Mouse (Mus musculus) olfactory bulb, adult 2 months (tissue): ENCODE measurements around the gene Igfbp5.

ENCODE experiments used
- CTCF ChIP-seq: fragments of 200-500 bp; IDR thresholded peaks from 2 replicates; pipeline ENCODE4 v1.5.1; 2012; ENCODE audit warnings: low read depth, mild to moderate bottlenecking, low read length, moderate library complexity; ENCODE audit not compliant: insufficient read depth
- POLR2A ChIP-seq: fragments of 200-500 bp; IDR thresholded peaks from 2 replicates; pipeline ENCODE4 v1.6.1; 2012; ENCODE audit warnings: mild to moderate bottlenecking, low read depth, low read length, moderate library complexity; ENCODE audit not compliant: insufficient read depth

DNA sequence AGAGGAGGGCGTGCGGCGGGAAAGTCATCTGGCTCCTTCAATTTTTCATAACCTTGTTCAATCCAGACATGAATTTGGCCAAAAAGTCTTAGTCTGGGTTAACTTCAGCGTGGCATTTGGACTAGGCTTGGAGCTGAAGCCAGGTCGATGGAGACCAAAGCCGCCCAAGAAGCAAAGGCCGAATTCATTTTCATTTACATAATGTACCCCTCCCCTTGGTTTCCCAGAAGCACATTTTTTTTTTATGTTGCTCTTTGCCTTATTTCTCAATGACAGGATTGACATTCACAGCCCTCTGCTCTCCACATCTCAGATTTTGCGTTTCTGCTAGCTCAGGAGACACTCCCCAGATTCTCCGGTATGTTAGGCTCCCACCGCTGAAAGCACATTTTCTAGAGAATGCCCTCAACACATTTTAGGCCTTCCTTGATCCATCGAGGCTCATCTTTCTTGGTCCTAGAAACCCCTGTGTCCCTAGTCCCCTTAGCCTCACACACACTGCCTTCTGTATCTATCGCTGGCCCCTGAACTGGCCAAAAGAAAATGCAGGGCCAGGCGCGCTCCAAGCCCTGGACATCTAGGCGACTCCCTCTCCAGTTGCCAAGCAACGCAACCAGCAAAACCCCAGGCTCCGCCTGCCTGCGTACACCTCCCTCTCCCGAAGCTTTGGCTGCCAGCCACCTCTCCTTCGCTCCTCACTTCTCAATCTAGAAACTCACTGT lies 3.9 kb downstream of the Igfbp5 start:
- TF ChIP-seq CTCF (no peak), POLR2A (no peak)
